Mouse (Mus musculus) adrenal gland, adult (tissue): Measurements from ENCODE around the gene Lrrc8d.
A peak's percentile ranks its signal among the peaks of the same experiment; 100 is the strongest.
"Not testable (repeated sequence)": the region's sequence is repeated elsewhere in the genome, so short reads cannot be mapped to it uniquely, and the experiment has no call there.

ENCODE experiments used
- DNase-seq, 2 experiments: peaks; one replicate each; pipeline ENCODE4 v3.0.0; 2022 to 2023; ENCODE audit warnings: low spot score in 1 of 2; ENCODE audit not compliant: inconsistent age in 2 of 2

The Lrrc8d gene

DNA sequence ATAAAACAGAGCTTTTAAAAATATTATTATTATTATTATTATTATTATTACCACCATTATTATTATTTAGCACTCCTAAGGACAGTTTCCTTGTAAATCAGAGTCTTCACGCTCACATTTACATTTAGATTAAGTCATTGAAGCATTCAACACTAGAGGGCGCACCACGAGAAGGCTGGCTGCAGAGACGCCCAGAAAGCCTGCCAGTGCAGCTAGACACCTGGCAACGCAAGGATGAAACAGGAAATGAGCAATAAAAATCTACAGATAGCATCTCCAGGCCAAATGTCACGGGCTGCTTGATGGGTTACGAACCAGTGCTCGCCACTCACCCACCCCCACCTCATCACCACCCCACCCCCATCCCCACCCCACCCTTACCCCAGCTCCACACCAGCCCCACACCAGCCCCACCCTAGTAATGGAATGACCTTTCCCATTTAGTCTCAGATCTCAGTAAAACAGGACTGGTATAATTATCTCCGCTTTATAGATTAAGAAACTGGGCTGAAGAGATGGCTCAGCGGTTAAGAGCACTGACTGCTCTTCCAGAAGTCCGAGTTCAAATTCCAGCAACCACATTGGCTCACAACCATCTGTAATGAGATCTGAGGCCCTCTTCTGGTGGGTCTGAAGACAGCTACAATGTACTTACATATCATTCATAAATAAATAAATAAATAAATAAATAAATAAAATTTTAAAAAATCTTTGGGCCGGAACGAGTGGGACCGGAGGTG is 14.7 kb upstream of the Lrrc8d start:
- DNase-seq, result peak; percentile 73 to 91

DNA sequence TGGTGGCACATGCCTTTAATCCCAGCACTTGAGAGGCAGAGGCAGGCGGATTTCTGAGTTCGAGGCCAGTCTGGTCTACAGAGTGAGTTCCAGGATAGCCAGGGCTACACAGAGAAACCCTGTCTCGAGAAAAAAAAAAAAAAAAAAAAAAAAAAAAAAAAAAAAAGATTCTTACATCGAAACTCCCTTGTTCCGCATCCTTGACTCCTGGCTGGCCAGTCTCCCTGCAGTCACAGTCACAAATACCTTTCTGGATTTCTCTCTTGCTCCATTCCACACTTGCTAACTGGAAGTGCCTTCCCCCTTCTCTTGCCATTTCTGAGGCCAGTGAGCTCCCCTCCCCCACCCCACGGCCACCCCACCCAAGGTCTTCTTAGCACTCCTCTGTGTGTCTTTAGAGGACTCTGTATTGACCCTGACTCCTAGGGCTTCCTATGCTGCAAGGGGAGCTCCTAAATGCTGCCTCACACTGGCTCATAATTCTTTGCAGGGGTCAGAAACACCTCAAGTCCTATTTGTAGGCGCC is 13.9 kb upstream of the Lrrc8d start:
- DNase-seq, result not testable (repeated sequence)

DNA sequence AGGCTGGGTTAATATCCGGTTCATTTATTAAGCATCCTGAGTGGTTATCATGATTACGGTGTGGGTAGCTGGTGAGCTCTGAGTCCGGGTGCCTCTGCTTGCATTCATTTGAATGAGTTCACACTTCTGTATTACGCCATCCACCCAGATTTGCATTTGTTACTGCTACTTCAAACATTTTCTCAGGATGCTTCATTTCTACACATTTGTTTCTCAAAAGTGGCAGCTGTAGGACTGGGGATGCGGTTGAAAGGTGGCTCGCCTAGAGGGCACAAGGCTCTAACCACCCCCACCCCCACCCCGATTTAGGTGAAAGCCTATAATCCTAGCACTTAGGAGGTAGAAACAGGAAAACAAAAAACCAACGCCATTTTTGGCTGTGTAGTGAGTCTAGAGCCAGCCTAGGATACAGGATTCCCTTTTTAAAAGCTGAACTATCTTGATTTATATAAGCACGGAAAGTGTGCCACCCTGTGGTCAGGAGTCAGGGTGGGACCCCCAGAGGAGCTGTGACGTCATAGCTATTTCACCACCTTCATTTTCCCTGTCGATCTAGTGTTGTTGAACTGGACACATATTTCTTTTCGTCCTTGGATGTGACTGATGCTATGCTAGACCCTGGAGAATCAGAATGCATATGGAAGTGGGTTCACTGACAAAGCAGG is 13.3 kb upstream of the Lrrc8d start:
- no peak for DNase-seq

DNA sequence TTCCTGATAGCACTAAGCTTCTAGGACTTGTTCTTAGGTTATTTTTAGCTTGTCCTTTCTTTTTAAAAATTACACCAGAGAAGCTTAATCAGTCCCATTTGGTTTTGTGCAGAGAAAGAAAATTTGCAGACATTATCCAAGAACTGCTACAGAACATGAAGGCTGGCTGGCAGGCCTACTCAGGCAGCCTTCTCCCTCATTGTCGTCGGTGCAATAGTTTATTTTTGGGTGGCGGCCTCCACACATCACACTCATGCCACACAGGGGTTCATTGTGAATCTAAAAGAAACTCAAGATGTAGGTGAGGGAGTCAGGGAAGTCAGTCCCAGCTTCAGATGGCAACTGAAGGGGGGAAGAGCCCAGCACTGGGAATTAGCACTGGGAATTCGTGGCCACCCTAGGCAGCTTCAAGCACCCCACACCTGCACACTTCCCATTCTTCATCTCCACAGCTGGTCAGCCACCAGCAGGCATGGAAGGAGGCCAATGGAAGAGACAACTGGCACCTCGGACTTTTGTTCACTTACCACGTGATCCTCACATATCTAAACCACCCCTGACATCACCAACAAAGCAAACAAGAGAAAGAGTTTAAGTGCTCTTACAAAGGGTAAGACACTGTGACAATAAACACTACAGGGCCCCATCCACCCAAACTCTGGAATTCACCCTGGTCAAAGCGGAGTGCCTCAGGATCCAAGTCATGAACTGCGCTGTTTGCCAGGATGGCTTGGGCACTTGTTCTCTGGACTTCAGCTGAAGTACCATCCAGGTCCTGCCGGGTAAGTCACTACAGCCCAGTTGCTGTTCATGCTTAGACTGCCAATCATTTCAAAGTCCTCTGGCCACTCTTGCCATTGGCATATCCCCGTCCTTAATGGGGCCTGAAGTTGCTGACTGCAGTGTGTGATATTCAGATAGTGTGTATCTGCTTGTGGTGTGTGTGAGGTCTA is 9.0 kb upstream of the Lrrc8d start:
- DNase-seq, result no peak

DNA sequence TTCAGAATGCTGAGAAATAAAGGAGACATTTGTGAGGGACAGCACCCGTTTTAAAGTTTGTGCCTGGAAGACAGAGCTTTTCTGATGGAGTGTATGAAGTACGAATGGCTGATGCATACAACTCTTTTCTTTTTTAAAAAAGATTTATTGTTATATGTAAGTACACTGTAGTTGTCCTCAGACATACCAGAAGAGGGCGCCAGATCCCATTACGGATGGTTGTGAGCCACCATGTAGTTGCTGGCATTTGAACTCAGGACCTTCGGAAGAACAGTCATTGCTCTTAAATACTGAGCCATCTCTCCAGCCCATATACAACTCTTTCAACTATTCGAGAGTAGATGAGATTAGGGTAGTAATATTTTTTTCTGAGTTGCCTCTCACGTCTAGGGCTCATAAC is 8.1 kb upstream of the Lrrc8d start:
- DNase-seq, result peak in 1 of 2 experiments; percentile 76

DNA sequence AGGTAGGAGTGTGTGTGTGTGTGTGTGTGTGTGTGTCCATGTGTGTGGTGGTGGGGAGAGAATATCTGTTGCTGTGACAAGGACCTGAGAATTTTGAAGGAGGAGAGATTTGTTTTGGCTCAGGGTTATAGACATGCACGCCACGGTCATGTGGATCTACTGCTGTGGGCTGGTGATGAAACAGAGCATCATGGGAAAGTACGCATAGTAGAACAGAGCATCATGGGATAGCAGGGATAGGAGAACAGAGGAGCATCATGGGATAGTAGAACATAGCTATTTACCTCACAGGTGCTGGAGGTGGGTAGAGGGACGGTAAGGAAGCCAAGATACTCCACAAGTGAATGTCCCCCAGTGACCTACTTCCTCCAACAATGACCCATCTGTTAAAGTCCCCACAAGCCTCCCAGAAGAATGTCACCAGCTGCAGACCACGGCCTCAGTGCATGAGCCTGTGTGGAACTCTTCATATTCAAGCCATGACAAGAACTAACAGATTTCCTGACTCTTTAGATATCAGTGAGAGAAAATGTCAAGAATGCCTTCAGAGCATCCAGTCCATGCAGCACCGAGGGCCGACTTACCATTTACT is 5.3 kb upstream of the Lrrc8d start:
- no peak for DNase-seq

DNA sequence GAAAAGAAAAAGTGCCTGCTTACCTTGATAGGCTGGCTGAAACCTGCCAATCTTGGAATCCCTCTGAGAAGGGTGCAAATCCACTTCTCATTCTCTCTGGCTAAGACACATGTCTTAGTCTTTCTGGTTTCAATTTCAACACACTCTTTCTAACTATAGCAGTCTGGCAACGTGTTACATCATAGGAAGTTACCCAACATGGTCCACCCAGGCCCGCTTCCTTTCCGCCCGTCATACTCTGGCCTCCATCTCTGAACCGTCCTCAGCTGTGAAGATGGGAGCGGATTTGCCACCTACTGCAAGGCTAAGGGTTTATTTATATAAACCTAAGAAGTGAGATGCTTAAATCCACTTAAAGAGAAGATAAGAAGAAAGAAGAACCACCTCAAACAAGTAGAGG is 3.7 kb upstream of the Lrrc8d start:
- peak in 1 of 2 experiments; percentile 70 for DNase-seq

DNA sequence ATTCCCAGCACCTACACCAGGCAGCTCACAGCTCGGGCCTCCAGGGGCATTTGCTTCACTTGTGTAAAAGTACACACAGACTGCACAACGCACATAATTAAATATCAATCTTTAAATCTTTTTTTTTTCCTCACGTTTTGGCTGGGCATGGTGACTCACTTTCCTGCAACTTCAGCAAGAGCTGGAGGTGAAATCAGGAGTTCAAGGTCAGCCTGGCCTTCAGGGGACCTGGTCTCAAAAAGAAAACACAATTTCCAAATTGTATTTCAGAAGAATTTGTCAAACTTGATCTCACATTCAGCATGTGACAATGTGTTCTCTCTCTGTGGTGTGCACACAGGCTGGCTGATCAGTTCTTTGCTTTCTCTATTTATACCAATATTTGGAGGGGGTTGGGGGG is 1.9 kb upstream of the Lrrc8d start:
- DNase-seq, result peak; percentile 49 to 80

DNA sequence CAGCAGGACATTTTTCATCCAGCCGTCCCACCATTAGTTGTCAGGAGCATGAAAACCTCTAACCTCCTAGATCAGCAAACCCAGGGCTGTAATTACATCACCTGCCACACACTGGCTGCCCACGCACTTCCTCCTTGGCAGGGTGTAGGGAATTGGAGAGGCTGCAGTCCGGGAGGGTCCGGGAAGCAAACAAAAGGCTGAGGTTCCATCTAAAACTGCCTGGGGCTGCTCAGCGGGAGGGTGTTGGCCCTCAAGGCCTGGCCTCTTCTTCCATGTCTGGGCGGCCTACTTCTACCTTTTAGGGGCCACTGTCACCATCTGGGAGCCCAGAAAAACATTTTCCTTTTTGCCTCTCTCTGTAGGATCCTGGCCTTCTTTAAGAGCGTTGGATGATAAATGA is 1.1 kb upstream of the Lrrc8d start:
- peak; percentile 60 to 80 for DNase-seq

DNA sequence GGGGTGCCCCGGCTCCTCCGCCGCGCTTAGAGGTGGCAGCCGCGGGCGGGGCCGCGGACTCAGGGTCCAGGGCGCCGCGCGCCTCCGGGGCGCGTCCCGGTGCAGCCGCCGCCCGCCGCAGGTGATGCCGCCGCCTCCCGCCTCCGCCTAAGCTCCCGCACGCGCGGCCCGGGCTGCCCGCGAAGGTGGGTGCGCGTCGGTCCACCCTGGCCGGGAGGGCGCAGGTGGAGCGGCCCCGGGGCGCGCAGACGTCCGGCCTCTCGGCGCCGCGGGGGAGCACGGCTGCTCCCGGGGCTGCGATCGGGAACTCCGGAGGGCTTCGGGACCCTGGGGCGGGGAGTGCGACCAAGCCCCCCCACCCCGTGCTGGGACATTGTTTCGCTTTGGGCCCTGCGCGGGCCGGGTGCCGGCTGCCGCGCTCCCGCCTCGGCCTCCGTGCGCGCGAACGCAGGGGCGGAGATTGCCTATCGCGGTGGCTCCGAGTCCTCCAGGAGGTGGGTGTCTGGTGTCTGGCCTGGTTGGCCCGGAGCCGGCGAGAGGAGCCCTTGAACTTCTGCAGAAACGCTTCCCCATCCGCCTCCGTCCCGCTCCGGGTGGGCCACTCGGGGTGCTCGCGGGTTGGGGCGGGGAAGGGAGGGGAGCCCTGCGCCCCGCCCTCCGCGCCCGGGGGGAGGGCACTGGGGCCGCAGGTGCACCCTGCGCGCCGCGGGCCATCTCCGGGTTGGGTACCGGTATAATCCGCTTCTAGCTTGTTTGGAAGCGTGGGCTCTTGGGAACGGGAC is 492 bp downstream of the Lrrc8d start:
- peak; percentile 93 to 96 for DNase-seq

DNA sequence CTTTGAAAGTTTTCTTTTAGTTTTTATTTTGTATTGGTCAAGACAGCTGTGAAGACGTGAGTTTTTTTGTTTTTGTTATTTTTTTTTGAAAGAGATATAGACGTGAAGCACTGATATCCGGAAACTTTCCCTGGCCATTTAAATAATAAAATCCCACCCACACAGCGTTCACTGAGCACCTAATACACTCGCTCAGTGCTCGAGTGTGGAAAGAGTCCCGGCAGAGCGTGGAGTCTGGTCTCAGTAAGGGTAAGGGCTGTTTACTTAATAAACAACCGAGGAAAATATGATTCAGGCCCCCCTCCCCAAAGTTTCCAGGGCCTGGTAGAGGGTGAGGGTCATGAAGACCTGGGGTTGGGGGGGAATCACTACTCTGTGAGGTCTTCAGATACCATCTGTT is 1.6 kb downstream of the Lrrc8d start:
- DNase-seq, result no peak

DNA sequence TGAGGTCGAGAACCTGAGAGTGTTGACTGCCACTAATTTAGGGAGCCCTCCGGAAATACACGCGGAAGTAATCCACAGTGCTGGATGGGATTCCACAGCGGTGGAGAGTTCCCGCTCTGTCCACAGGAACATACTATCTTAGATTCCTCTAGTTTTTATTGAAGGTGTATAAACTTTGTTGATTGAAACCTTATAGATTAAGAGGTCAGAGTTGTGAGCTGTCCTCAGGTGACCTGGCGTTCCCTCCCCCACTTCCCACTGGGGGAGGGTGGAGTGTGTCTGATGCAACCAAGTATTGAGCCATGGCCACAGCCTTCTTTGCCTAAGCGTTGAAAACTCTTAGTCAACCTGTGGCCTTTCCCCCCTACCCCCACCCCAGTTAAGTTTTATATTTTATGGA is 2.1 kb downstream of the Lrrc8d start:
- peak; percentile 62 to 92 for DNase-seq

DNA sequence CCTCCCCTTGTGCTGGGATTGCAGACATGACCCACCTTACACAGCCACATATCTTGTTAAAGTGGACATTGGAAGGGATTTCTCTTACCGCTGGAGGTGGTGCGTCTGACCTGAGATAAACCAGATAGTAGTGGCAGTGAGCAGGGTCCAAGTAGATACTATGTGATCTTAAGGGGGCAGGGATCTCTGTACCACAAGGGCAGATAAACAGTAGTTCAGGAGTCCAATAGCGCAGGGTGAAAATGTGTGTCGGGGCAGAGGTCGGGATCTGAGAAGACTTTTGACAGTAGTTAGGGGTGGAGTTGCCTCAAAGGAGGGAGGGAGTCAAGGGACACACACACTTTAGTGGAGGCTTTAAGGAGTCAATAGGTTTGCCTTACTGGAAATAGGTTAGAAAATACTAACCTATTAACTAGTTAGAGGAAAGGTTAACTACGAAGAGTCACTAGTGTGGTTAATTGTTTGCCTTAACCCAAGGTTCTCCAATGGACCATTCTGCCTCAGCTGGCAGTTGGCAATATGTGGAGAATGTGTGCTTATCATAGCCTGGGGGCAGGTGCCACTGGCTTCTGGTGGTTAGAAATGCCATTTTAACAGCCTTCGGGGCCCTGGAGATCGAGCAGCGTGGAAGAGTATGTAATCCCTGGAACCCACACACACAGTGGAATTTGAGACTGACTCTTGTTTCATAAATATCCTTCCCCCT is 3.0 kb downstream of the Lrrc8d start:
- peak in 1 of 2 experiments; percentile 61 for DNase-seq

DNA sequence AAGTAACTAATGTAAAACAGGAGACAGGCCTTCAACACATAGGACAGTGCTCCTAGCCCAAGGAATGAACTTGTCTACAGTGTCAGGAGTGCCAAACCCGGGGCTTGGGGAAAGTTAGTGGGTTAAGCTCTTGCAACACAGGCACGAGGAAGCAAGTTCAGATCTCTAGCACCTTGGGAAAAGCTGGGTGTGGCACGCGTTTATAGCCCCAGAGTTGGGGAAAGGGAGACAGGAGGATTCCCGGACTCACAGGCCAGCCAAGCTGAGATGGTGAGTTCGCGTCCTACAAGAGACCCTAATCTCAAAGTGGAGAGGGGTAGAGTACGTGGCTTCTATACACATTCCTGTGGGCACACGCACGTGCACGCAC is 3.5 kb downstream of the Lrrc8d start:
- DNase-seq, result peak in 1 of 2 experiments; percentile 59

DNA sequence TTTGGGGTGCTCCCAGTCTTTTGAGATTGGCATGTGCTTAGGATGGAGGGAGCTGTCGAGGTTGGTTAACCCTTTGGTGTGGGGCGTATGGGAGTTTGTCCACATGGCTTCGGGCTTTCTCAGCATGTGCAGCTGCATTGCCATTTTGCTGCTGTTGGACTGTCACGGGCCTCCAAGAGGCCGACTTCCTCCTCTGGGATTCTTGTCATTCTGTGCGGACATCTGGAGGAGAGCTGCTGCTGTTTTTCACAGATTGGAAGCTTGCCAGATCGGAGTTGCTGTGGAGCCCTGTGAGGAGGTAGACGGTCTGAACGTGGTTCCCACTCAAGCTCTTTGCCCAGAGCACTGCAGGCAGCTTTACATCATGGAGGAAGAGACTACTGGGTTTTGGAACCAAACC is 4.8 kb downstream of the Lrrc8d start:
- peak in 1 of 2 experiments; percentile 74 for DNase-seq

DNA sequence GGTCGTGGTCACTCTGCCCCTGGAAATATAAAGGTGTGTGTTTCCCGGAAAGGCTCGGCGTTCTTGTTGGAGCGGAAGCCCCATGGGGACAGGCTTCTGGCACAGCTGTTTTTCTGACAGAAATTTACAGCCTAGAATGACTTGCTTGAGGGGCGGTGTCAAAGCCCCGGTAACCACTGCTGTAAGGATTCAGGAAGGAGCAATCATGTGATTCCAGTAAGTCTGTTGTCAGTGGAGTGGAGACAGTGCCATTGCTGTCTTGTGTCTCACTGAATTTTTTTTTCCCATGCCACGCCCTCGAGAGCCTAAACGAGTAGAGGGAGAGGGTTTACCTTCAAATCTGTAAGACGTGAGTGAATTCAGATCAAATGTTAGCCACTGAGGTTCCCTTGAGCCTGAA is 6.9 kb downstream of the Lrrc8d start:
- peak in 1 of 2 experiments; percentile 56 for DNase-seq

DNA sequence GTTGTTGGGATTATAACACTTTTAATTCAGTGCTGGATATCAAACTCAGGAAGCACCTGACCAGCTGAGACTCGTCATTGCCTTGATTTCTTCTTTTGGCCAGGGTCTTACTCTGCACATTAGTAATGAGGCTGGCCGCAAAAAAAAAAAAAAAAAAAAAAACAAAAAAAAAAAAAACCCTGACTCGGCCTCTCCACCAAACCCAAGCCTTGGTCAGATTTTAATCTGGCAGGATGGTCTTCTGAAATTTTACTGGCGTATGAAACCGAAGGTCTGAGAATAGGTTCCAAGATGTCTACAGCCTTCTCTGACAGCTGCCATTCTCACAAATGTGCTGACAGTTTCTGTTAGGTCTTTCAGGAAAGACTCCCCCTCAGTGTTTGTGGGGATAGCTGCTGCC is 8.5 kb downstream of the Lrrc8d start:
- DNase-seq, result no peak

DNA sequence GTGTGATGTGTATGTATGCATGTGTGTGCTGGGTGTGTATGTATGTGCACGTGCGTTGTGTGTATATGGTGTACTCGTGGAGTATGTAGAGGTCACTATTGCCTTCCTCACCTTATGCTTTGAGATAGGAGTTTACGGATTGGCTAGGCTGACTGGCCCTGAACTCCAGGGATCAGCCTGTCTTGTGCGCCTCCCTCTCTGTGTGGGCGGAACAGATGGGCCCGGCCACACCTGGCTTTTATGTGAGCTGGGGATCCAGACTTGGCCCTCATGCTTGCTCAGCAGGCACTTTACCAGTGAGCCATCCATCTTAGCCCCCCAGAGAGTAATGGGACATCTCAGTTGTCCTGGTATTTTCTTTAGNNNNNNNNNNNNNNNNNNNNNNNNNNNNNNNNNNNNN is 10.7 kb downstream of the Lrrc8d start:
- no peak for DNase-seq

DNA sequence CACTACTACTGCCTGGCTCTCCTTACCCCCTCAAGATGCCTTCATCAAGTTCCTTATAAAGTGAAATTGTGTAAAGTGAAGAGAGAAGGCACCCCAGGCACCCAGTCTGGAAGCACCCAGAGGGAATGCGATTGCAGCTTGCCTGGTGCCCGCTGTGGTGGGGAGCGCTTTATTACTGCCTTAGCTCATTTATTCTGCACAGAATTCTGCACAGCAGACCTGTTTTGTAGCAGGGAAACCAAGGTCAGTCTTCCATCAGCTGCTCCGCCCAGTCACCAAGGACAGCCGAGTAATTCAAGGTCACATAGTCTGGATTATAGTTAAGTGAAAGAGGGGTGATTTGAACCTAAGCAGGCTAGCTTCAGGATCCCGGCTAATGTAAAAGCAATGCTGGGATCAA is 14.7 kb downstream of the Lrrc8d start:
- DNase-seq, result peak; percentile 66 to 81

DNA sequence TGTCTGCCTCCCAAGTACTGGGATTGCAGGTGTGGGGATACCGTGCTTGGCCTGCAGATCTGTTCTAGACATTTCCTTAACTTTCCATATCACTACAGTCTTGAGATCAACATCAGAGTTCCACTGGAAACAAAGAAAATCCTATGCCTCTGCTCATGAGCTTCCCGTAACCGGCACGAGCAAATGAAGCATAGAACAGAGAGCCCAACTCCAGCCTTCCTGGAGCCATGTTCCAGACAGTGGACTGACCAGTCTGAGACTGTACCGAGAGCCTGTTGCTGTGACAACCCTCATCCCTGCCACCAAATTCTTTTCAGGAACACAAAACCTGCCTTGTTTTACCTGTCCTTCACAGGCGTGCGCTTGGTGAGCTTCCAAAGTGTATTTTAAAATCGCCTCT is 15.3 kb downstream of the Lrrc8d start:
- DNase-seq, result peak; percentile 30 to 69
